Mouse (Mus musculus) spleen, adult 2 months (tissue): Measurements from ENCODE around the gene Trim54.

Experiments
- CTCF ChIP-seq: fragments of 200-500 bp; IDR thresholded peaks from 2 replicates; pipeline ENCODE4 v1.5.1; 2011; ENCODE audit warnings: mild to moderate bottlenecking, inconsistent platforms; ENCODE audit not compliant: insufficient read depth, insufficient read length, insufficient replicate concordance; ENCODE audit errors: extremely low read depth
- POLR2A ChIP-seq: fragments of 200-500 bp; IDR thresholded peaks from 2 replicates; pipeline ENCODE4 v1.6.1; 2011; ENCODE audit warnings: low read depth, low read length, inconsistent platforms

- TF ChIP-seq POLR2A, result peak; percentile 57
- TF ChIP-seq CTCF, result no peak
These were observed 37.6 kb downstream of the Trim54 start, which contains the start of gene Mpv17 for GRCm38 (mm10) chr5:31154152-31154553.
